Mouse (Mus musculus) small intestine, adult 2 months (tissue): ENCODE data around the gene Ralgapa1.

Experiments used
- CTCF ChIP-seq: fragments of 200-500 bp; IDR thresholded peaks from 2 replicates; pipeline ENCODE4 v1.5.1; 2012; ENCODE audit warnings: low read depth, mild to moderate bottlenecking, control low read depth, inconsistent platforms, low read length, moderate library complexity, mixed read lengths; ENCODE audit not compliant: insufficient replicate concordance, insufficient read length; ENCODE audit errors: extremely low read depth
- POLR2A ChIP-seq: fragments of 200-500 bp; IDR thresholded peaks from 2 replicates; pipeline ENCODE4 v1.6.1; 2012; ENCODE audit warnings: low read depth, mild to moderate bottlenecking, control low read depth, inconsistent platforms, low read length, moderate library complexity

DNA sequence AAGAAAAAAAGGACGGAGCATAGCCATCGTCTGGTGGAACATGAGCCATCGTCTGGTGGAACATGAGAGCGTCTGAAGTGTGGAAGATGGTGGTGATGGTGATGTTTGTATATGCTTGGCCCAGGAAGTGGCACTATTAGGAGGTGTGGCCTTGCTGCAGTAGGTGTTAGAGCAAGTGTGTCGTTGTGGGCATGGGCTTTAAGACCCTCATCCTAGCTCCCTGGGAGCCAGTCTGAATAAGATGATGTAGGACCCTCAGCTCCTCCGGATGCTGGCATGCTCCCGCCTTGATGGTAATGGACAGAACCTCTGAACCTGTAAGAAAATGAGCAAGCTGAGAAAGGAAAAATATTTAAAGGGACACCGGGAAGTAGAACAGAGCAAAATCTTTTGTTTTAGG lies 13.9 kb upstream of the Ralgapa1 start:
- TF ChIP-seq CTCF (no peak), POLR2A (no peak)
